Mouse (Mus musculus): ENCODE results near the gene Poldip2. TPM values are rescaled to one million over a fixed set of nuclear protein-coding genes. Genes with fewer than 3 reads are reported as not detected.
A peak's percentile ranks its signal among the peaks of the same experiment; 100 is the strongest.

Poldip2 gene
- 100 to 1,000 TPM; 150 to 158 TPM for total RNA-seq (2021)
- long read RNA-seq, experiment 1, transcript Poldip2-201 (11 exons, 2,054 nt) = major isoform, 225 of 284 reads
- long read RNA-seq, experiment 1, partial matches to known transcripts = 4 of 284 reads
- long read RNA-seq, experiment 1, other reads (novel, unspliced or antisense) = 52 of 284 reads
- long read RNA-seq, experiment 2, transcript Poldip2-201 (11 exons, 2,054 nt) = major isoform, 85 of 132 reads
- long read RNA-seq, experiment 2, partial matches to known transcripts = 3 of 132 reads
- long read RNA-seq, experiment 2, other reads (novel, unspliced or antisense) = 44 of 132 reads

DNA sequence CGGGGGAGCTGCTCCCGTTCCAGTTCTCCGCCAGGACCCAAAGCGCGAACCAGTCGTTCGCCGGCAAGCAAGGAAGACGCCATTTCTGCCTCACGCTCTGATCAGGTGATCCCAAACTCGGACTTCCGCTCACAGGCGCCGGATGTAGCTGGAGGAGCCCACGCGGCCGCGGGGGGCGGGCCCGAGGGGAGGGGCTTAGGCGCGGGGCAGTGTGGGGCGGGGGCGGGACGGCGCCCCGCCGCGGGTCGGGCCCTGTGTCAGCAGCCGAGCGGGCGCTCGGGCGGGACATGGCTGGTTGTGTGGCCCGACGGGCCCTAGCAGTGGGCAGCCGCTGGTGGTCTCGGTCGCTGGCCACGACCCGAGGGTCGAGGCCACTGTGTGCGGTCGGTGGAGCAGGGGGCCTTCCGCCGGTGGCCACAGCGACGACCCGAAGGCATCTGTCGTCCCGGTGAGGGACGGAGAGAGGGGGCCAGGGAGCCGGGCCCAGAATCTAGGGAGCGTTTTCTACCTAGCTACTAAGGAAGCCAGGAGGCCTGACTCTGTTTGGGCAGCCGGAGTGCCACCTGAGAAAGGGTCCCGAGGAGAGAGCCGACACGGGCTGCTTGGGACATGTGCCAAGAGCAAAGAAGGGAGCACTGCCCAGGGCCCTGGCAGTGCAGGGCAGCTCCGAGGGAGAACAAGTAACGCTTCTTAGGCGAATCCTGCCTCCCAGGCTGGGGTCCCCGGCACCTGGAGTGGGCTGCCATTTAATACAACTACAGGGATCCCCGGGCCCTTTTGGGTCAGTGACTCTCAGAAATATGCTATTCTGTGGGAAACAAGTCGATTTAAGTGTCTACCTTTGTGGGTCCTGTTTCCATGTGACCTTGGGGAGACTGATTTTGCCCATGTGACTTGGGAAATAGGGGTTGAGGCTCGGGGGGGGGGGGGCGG is at the start of gene Poldip2, which contains the start of gene Tmem199:
TSS of gene Poldip2 (plus strand) at position 169 of the 933 bp plus-strand sequence.
TSS of gene Tmem199 (minus strand) at position 148 of the 933 bp plus-strand sequence.
- peak; percentile 92 to 93 for DNase-seq

DNA sequence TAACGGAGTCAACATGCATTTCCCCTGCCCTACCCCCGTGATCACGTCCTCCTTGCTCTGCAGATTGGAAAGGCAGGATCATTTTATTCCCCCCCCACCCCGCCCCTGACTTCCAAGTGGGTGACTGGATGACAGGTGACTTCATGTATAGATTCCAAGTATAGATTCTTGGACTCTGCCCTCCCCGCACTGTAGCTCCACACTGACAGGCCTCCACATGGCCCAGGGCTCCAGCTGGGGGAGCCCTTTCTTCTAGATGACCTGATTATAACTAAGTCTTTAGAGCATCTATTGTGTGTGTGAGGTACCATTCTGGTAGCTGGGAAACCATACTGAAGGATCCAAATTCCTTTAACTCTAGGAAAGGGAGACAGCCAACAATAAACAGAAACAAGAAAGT is 49.3 kb upstream of the Poldip2 start:
- DNase-seq = no peak

DNA sequence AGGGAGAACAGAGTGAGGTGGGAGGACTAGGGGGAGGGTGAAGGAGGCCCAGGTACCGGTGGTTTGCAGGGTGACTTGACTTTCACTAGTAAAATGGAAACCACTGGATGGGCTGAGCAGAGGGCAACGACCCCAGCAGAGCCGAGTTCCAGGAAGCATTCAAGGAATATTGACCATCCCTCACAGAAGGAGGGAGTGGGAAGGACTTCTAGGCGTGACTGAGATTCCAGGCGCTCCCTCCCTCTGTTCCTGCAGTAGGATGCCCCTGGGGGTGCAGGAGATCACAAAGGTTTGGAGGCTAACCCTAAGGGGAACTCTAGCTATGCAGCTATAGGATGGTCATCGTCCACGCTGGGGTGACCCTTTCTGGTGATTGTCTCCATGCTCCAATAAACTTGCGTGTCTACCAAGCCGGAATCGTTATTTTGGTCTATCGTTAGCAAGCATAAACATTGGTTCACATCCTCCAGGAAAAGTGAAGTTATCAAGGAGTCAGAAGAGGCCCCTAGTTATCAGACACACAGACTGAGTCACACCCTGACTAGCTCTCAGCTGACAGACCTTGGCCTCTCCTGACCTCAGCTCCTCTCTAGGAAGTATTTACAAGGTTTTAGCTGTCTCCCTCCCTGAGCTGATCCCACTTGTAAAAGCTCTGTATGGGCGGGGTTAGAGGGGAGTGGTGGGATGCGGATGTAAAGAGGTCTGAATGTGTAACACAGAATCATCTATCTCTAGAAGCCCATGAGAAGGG is 48.5 kb upstream of the Poldip2 start:
- DNase-seq = no peak

DNA sequence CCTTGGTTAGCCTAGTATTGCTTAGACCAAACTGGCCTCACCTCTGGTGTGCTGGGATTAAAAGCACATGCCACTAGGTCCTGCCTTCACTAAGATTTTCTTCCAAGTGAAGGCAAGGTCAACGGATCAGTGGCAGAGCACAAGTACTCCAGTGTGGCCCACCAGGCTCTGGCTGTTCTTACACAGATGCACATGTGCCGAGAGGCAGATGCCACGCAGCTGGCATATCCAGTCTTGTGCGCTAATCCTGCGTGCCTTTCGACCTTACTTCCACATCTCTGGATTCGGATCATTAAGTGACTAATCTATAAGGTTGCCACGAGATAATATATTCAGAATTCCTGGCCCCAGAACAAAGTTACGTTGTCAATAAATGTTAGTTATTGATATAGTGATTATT is 46.9 kb upstream of the Poldip2 start:
- peak in 1 of 2 experiments; percentile 8 for DNase-seq

DNA sequence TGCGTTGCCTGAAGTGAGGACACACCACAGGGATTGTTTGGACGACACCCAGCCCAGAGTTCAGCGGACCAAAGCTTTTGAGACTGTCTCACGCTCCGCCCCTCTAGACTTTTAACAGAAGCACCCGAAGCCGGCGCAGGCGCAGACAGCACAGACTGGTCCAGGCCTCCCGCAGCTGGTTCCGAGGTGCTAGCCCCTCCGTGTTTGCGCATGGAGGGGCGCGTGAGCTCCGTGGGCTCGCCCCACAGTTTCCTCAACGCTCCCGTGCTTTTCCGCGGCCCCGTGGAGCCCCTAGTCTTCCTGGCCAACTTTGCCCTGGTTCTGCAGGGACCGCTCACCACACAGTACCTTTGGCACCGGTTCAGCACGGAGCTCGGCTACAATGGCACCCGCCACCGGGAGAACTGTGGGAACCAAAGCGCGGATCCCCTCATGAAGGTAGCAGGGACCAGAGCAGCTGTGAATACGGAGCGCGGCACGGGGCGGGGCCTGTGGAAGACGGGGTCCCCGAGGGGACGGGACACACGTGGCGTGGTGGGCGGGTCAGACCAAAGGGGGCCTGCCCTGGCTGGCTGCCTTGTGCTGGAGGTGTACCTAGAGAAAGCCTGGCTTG is 46.3 kb upstream of the Poldip2 start, which contains the start of gene Slc46a1:
TSS of gene Slc46a1 (plus strand) at position 130 of the 613 bp plus-strand sequence.
- peak; percentile 87 for DNase-seq

DNA sequence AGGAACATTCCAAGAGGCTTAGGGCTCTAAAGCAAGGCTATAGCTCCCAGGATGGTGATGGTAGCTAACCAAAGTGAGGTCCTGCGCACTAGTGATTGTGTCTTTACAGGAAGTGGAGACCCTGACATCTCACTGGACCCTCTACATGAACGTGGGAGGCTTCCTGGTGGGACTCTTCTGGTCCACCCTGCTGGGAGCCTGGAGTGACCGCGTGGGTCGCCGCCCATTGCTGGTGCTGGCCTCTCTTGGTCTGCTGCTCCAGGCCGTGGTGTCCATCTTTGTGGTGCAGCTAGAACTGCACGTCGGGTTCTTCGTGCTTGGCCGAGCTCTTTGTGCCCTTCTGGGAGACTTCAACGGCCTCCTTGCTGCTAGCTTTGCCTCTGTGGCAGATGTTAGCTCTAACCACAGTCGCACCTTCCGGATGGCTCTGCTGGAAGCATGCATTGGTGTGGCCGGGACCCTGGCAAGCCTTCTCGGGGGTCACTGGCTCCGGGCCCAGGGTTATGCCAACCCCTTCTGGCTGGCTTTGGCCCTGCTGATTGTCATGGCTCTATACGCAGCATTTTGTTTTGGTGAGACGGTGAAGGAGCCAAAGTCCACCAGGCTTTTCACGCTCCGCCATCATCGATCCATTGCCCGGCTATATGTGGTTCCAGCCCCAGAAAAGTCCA is 45.6 kb upstream of the Poldip2 start:
- no peak for DNase-seq

DNA sequence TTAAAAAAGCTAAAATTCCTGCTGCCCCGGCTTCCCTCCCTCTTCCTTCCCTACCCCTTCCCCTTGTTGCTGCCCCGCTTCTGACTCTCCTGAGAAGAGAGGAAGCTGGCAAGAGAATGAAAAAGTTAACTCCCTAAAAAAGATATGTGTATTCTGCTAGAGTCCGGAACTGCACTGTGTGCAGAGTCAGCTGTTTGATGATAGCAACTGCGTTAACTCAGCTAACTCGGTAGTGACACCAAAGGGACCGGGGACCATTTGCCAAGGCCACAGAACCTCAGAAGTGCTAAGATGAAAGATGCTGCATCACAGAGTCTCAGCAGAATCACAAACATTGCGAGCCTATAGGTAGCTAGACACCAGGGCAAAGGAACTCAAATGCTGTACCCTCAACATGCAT is 44.5 kb upstream of the Poldip2 start:
- DNase-seq = no peak

DNA sequence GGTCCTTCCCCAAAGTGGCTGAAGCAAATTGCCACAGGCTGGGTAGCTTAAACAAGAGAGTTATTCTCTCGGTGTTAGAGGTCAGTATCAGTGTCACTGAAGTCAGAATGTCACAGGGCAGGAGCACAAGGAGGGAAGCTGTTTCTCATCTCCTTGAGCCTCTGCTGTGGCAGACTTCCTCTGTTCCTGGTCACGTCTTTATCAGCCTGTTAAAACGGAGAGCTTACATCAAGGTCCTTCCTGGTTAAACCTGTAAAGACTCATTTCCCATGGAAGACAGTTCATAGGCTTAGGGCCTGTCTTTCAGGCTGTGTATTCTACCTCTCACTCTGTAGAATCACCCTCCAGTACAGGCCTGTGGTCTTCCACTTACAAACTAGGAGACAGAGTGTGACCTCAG is 44.1 kb upstream of the Poldip2 start:
- DNase-seq = no peak

DNA sequence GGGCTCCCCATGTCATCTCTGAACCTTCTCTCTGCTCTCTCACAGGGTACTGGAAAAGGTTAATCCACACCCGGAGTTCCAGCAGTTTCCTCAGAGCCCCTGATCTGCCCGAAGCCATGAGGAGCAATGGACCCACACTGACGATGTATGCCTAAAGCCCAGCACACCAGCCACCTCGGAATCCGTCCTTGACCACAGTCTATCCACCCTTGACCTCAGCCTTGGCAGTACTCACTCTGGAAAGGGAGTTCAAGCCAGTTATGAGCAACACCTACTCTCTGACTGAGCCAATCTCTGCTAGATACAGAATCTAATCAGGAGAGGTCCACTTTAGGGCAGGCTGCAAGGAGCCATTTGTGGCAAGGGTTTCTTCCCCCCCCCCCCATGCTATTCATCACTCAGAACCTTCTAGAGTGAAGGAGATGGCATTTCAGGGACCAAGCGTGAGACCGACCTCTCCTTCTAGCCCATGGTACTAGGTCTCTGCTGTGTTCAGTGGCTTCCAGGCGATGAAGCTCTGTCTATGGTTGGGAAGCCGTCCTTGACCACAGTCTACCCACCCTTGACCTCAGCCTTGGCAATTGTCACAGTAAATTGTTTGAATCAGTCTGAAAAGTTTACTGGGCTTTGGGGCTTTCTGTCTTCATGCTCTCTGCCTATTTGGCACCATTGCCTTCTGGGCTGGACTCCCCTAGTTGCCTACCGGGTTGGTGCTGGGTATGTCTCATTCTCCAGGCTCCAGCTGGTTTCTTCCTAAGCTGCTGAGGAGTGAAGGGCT is 40.5 kb upstream of the Poldip2 start:
- no peak for DNase-seq

DNA sequence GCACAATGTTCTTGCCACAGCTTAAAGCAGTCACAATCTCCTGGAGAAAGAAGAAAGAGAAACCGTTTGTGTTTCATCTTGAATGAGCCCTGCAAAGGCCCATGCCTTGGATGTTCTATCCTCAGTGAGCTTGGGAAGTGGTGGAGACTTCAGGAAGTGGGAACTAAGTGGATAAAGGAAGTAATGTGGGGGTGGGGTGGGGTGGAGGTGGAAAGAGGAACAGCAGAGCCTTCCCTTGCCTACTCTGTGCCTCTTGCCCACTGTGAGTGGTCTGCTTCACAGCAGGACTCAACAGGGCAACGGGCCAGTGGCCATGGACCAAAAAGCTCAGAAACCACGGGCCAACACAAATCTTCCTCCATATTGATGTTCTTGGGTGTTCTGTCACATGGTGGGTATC is 36.7 kb upstream of the Poldip2 start:
- no peak for DNase-seq

DNA sequence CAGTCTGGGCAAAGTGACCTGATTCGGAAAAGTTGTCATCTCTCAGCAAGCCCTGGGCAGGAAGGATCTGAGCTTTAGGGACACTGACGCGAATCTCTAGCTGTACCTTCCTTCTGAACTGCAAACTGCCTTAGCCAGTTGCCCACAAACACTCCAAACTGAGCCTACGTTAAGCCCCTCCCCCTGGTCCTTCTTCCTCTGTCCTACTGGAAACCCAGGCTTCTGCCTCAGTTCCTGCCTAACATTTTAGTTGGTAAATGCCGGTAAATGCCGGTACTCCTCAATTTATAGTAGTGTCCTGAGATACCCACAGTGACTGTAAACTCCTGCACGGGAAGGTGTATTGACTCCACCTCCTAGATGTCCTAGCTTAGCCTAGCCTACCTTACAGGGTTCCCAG is 28.4 kb upstream of the Poldip2 start:
- no peak for DNase-seq

DNA sequence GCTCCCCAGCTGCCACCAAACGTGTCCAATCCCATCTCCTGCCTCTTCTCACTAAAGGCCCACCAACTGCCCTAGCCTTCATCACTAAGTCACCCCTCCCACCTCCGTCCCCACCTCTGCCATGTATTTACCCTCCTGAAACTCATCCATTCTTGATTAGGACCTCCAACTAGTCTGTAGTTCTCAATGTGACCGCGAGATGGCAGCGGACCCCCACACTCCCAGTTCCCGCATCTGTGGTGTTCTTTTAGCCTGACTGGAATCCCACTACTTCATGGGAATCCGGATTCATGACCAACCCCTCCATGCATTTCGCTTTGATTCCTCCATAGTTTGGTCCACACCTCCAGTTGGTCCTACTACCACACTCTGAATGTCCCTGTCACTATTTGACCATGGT is 23.8 kb upstream of the Poldip2 start:
- peak; percentile 60 to 87 for DNase-seq

DNA sequence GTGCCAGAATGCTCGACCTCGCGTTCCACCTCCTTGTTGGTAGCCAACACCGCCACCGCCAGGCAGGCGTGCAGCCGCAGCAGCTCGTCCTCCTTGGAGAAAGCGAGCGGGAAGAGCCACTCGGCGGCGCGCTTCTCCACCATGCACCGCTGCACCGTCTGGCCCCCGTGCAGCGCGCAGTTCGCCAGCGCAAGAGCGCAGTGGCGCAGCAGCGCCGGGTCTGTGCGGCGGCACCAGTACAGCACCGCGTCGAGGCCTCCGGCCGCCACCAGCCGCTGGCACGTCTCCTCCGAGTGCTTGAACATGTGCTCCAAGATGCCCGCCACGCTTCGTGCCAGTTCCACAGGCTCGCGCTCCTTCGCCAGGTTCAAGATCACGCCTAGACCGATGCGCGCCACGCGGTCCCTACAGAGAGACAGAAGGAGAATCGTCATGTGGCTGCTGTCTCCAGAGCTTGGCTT is 21.2 kb upstream of the Poldip2 start:
- no peak for DNase-seq

DNA sequence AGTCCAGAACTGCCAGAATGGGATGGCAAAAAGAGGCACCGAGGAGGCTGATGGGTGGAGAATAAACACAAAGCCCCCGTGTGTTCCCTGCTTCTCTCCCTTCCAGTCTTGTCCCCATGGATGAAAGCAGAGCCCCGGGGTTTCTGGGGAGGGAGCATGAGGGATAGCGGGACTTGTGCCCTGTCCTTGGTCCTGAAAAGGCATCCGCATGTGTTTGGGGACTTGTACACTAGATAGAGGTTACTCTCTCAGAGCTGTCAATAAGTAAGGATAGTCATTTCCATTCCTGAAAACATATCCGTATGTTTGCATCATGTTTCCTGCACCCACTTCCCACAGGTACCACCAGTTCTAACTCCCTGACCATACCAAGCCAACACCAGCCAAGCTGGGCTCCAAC is 16.1 kb upstream of the Poldip2 start:
- DNase-seq = peak in 1 of 2 experiments; percentile 51

DNA sequence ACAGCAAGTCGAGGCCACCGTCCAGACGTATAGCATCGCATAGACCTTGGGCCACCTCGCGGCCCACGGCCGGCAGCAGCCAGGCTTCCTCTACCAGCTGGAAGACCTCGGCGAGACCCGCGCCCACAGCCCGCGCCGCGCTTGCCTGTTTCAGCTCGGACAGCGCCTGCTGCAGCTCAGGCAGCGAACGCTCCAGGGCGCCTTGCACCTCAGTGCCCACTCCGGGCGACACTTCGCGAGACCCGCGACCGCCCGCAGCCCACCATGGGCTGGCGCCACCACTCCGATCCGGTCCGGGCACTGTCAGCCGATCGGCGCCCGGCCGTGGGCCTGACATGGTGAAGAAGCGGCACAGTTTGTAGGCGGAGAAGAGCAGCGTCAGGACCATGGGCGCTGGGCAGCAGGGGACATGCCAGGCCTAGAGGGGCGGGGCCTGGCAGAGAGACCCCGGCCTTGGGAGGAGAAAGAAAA is 14.9 kb upstream of the Poldip2 start:
- no peak for DNase-seq

DNA sequence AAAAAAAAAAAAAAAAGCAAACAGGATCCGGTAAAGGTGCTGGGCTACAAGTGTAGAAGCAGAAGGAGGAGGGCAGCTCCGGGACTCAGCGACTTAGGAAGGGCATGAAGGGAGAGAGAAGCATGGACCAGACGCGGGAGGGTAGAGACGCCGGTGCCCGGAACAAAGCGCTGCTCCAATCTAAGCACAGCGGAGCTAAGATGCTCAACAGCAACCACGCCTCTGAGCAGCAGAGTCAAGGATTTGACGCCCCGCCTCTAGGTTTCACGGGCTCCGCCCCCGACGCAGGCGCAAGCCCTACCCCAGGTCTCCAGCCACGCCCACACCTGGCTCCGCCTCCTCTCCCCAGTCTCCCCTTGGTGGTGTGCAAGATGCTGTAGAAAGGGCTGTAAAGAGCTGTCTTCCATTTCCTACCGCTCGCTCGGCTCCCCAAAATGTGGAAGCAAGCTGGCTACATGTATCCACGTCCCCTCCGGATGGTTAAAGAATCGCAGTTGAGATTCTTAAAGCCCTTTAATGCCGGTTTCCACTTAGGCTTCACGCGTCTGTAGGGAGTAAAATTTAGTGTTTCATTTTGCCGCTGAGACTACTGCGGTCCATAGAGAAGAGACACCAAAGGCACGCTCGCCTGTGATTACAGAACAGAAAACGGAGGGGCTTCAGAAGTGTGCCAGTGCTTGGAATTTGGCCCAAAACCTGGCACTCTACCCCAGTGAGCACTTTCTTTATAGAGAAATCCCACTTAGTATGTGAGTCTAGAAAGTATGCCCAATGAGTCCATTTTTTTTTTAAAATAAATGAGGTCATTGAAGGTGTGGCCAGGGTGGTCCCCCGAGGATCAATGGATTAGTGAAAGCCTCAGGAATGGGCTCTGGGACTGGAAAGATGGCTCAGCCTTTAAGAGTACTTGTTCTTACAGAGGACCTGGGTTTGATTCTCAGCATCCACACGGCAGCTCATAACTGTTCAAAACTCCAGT is 14.2 kb upstream of the Poldip2 start, which contains the start of gene Sarm1:
TSS of gene Sarm1 (minus strand) at position 211 of the 979 bp plus-strand sequence.
- peak; percentile 93 to 95 for DNase-seq

DNA sequence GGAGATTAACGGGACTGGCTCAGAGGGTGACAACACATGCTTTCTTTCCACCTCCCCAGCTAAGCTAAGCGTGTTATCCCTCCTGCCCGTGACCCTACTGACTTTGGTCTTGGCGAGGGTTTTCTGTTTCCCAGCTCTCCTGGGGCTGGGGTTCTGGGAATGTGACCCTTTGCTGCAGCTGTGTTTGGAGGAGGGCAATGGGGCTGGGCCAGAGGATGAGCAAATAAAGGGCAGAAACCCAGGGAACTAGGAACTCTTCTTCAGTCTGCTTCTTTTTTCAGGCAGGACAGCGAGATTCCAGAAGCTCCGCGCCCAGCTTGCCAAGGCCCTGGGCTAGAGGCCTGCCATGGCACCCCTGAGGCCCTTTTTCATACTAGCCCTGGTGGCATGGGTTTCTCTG is 13.0 kb upstream of the Poldip2 start, which contains the start of gene Vtn:
TSS of gene Vtn (plus strand) at position 88 of the 400 bp plus-strand sequence.
- peak; percentile 56 to 73 for DNase-seq

DNA sequence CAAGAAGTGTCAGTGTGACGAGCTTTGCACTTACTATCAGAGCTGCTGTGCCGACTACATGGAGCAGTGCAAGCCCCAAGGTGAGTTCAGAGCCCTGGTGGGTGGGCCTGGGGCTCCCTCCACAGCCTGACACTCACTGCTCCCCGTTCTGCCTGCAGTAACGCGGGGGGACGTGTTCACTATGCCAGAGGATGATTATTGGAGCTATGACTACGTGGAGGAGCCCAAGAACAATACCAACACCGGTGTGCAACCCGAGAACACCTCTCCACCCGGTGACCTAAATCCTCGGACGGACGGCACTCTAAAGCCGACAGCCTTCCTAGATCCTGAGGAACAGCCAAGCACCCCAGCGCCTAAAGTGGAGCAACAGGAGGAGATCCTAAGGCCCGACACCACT is 12.4 kb upstream of the Poldip2 start:
- no peak for DNase-seq
